Mouse (Mus musculus): ENCODE results near the gene Clec5a. TPM values are rescaled to one million over a fixed set of nuclear protein-coding genes. Genes with fewer than 3 reads are reported as not detected.
A peak's percentile ranks its signal among the peaks of the same experiment; 100 is the strongest.
"Not testable (repeated sequence)": the region's sequence is repeated elsewhere in the genome, so short reads cannot be mapped to it uniquely, and the experiment has no call there.

The Clec5a gene
- polyA plus RNA-seq, 1 experiment from 2014 or later = 4.0 TPM

DNA sequence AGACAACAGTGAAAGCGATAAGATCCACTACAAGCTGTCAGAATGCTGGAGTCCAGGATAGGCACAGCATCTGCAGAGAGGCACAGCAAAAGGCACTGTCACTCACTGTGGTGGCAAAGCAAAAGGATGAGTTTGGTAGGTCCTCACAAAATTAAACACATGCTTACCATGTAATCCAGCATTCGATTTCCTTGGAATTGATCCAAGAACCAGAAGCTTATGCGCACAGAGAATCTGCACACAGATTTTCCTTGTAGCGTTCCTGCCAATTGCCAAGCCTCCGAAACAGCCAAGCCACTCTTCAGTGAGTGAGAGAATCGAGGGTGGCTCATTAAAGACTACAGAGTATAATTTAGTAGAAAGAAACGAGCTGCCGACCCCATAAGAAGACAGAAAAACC is 24.6 kb upstream of the Clec5a start:
- no peak for ATAC-seq
- TF ChIP-seq CTCF (IDR thresholded peaks at IDR 0.05) = no peak
- TF ChIP-seq EP300 (IDR thresholded peaks at IDR 0.05) = no peak
- Histone ChIP-seq H3K27me3 (replicated peaks; ENCODE audit: insufficient read depth, low read length) (no peaks in the 10 kb centered on the region), H3K4me2 (replicated peaks; ENCODE audit: low read depth, low read length) (no peak overlapping the region), H3K9me3 (ENCODE audit: low read length) (no peaks in the 10 kb centered on the region), H3K4me1 (ENCODE audit: insufficient read depth, low read depth, low read length) (no peaks in the 10 kb centered on the region), H3K36me3 (ENCODE audit: insufficient read depth, low read length) (no peaks in the 10 kb centered on the region), H3K27ac (ENCODE audit: low read length) (no peak overlapping the region), H3K9ac (replicated peaks; ENCODE audit: low read depth) (no peak overlapping the region), H3K4me3 (ENCODE audit: low read depth, low read length) (no peak overlapping the region)
- WGBS = 63% methylated on average over 8 of the region's 8 CpGs
- no peak for DNase-seq (ENCODE audit: low spot score)

DNA sequence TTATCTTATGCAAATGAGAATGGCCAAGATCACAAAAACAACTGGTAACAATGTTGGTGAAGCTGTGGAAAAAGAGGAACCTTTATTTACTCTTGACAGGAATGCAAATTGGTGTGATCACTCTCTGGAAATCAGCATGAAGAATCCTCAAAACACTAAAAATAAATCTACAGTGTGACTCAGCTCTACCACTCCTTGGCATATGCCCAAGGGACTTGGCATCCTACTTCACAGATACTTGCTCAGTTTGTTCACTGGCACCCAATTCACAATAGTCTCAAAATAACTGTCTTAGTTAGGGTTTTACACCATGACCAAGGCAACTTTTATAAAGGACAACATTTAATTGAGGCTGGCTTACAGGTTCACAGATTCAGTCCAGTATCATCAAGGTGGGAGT is 21.8 kb upstream of the Clec5a start:
- H3K27me3 ChIP-seq (replicated peaks; ENCODE audit: insufficient read depth, low read length) = no peaks in the 10 kb centered on the region
- H3K4me1 ChIP-seq (ENCODE audit: insufficient read depth, low read depth, low read length) = no peaks in the 10 kb centered on the region
- no peak overlapping the region for H3K27ac ChIP-seq (ENCODE audit: low read length)
- H3K4me2 ChIP-seq (replicated peaks; ENCODE audit: low read depth, low read length) = no peak overlapping the region
- ATAC-seq = no peak
- H3K9me3 ChIP-seq (ENCODE audit: low read length) = no peaks in the 10 kb centered on the region
- no peaks in the 10 kb centered on the region for H3K36me3 ChIP-seq (ENCODE audit: insufficient read depth, low read length)
- H3K4me3 ChIP-seq (ENCODE audit: low read depth, low read length) = no peak overlapping the region
- H3K9ac ChIP-seq (replicated peaks; ENCODE audit: low read depth) = no peak overlapping the region
- DNase-seq (ENCODE audit: low spot score) = no peak
- TF ChIP-seq EP300 (IDR thresholded peaks at IDR 0.05) = no peak
- TF ChIP-seq CTCF (IDR thresholded peaks at IDR 0.05) = no peak

DNA sequence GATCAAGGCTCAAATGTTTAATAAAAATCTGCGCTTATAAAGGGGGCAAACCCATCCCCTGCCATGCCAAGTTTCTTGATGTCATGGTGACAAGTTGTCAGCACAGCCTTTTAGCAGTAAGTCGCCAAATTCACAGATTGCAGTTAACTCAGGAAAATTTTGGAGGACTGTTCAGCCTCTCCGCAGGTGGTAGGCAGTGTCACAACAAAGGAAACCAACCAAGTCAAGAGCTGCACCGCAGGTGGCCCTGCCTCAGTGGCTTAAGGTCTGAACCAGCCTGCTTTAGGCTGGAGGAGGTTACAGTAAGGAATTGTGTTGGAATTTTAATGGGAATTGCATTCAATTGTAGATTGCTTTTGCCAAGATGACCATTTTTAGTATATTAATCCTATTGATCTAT is 12.9 kb upstream of the Clec5a start:
- DNase-seq (ENCODE audit: low spot score); H3K27ac ChIP-seq (ENCODE audit: low read length); H3K9me3 ChIP-seq (ENCODE audit: low read length); ATAC-seq; H3K4me1 ChIP-seq (ENCODE audit: insufficient read depth, low read depth, low read length); H3K9ac ChIP-seq (replicated peaks; ENCODE audit: low read depth); H3K27me3 ChIP-seq (replicated peaks; ENCODE audit: insufficient read depth, low read length); H3K36me3 ChIP-seq (ENCODE audit: insufficient read depth, low read length); H3K4me2 ChIP-seq (replicated peaks; ENCODE audit: low read depth, low read length); H3K4me3 ChIP-seq (ENCODE audit: low read depth, low read length): not testable (repeated sequence)
- 31% methylated on average over 4 of the region's 4 CpGs for WGBS

DNA sequence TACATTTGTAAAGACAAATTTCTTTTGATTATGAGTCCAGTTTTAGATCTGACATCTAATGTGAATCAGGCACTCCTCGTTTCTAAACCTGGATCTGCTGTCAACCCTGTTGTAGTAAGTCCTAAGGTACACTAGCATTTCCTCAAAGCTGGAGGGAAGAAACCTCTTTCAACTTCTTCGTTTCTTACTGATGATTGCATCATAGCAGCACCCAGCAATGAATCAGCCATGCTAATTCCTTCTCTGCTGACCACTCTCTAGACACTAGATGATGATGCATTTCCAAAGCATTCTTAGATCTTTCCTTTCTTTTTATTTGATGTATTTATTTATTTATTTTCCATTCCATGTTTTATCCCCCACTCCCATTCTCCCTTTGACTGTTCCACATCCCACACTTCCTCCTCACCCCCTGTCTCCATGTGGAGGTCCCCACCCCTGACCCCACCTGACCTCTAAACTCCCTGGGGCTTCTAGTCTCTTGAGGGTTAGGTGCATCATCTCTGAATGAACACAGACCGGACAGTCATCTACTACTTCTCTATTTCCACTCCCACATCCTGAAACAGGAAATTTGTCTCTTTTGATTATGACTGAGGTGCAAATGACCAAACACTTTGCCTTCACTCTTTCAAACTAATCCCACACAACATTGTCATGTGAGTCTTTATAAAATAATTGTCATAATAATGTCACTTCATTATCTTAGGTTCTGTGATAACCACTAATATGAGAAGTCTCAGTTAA is 9.4 kb upstream of the Clec5a start:
- Histone ChIP-seq H3K27ac (ENCODE audit: low read length) (no peak overlapping the region), H3K27me3 (replicated peaks; ENCODE audit: insufficient read depth, low read length) (no peaks in the 10 kb centered on the region), H3K9me3 (ENCODE audit: low read length) (no peaks in the 10 kb centered on the region), H3K9ac (replicated peaks; ENCODE audit: low read depth) (no peak overlapping the region), H3K4me1 (ENCODE audit: insufficient read depth, low read depth, low read length) (no peaks in the 10 kb centered on the region), H3K4me3 (ENCODE audit: low read depth, low read length) (no peak overlapping the region), H3K36me3 (ENCODE audit: insufficient read depth, low read length) (no peaks in the 10 kb centered on the region), H3K4me2 (replicated peaks; ENCODE audit: low read depth, low read length) (no peak overlapping the region)
- ATAC-seq (no peak), DNase-seq (ENCODE audit: low spot score) (peak; percentile 24)
- WGBS = 65% methylated on average over 3 of the region's 3 CpGs
- TF ChIP-seq EP300 (IDR thresholded peaks at IDR 0.05) (no peak), CTCF (IDR thresholded peaks at IDR 0.05) (no peak)

DNA sequence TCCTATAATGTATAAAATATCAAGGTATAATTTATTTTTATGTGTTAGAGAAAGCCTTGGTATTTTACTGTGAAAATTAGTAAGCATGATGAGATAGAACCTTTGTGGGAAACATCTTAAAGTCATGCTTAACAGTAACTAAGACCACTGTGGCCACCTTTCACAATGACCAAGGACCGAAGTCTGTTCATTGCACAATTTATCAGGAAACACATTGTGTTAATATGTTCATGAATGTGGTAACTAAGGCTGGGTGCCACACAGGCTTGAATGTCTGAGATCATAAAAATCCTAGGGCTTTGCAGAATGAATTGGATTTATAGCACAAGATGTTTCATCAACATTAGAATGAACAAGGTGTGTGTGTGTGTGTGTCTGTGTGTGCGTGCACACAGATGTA is 2.7 kb upstream of the Clec5a start:
- Histone ChIP-seq H3K4me1 (ENCODE audit: insufficient read depth, low read depth, low read length) (no peaks in the 10 kb centered on the region), H3K9me3 (ENCODE audit: low read length) (no peaks in the 10 kb centered on the region), H3K9ac (replicated peaks; ENCODE audit: low read depth) (no peak overlapping the region), H3K4me2 (replicated peaks; ENCODE audit: low read depth, low read length) (no peak overlapping the region), H3K36me3 (ENCODE audit: insufficient read depth, low read length) (no peaks in the 10 kb centered on the region), H3K27ac (ENCODE audit: low read length) (no peak overlapping the region), H3K27me3 (replicated peaks; ENCODE audit: insufficient read depth, low read length) (no peaks in the 10 kb centered on the region; the same call in 1 of the 2 replicates), H3K4me3 (ENCODE audit: low read depth, low read length) (no peak overlapping the region)
- DNase-seq (ENCODE audit: low spot score) (no peak), ATAC-seq (no peak)
- TF ChIP-seq CTCF (IDR thresholded peaks at IDR 0.05) = no peak
- TF ChIP-seq EP300 (IDR thresholded peaks at IDR 0.05) = no peak
- WGBS = 85% methylated on average over 2 of the region's 2 CpGs

DNA sequence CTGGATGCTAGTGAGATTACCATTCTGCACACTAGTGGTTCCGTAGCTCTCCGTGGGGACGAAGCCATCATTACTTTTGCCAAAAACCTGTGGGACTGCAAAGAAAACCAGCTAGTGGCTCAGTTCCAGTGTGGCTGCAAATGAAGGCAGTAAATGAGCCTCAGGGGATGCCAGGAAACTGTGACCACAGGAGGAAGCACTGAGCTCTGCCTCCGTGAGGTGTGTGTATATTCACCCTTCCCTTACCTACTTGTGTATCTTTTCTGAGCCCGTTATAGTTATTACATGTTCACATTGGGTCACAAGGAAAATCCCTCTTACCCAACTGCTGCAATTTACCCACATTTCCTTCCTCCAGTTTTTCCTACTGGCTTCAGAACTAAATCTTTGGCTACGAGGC is 1.3 kb downstream of the Clec5a start:
- H3K36me3 ChIP-seq (ENCODE audit: insufficient read depth, low read length) = no peaks in the 10 kb centered on the region
- H3K27ac ChIP-seq (ENCODE audit: low read length) = no peak overlapping the region
- H3K9me3 ChIP-seq (ENCODE audit: low read length) = no peaks in the 10 kb centered on the region
- no peak overlapping the region for H3K4me3 ChIP-seq (ENCODE audit: low read depth, low read length)
- TF ChIP-seq CTCF (IDR thresholded peaks at IDR 0.05) (no peak), EP300 (IDR thresholded peaks at IDR 0.05) (no peak)
- no peak overlapping the region for H3K4me2 ChIP-seq (replicated peaks; ENCODE audit: low read depth, low read length)
- no peaks in the 10 kb centered on the region for H3K4me1 ChIP-seq (ENCODE audit: insufficient read depth, low read depth, low read length)
- WGBS = 79% methylated on average over 6 of the region's 6 CpGs
- no peak for ATAC-seq
- H3K9ac ChIP-seq (replicated peaks; ENCODE audit: low read depth) = no peak overlapping the region
- no peak for DNase-seq (ENCODE audit: low spot score)
- no peaks in the 10 kb centered on the region; the same call in 1 of the 2 replicates for H3K27me3 ChIP-seq (replicated peaks; ENCODE audit: insufficient read depth, low read length)

DNA sequence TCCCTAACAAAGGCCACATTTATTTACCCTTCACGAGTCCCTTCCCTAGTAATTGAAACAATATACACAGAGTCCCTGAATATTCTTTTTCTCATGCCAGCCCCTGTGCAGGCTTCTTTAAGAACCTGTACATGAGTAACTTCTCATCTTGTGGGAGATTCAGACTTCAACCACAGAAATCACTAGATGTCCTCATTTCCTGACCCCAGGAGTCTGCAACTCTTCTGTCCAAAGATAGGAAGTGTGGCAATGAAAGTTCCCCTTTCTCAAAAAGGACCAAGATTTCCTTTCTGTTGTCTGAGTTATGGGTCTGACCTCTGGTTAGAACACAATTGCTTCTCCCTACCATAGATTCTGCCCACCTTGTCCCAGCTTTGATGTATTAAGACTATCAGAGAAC is 9.3 kb downstream of the Clec5a start:
- DNase-seq (ENCODE audit: low spot score) = peak; percentile 47
- H3K27me3 ChIP-seq (replicated peaks; ENCODE audit: insufficient read depth, low read length) = no peaks in the 10 kb centered on the region
- 59% methylated on average over 1 of the region's 1 CpGs for WGBS

More for the DNA sequence above, 9.3 kb downstream of the Clec5a start:
- no peak overlapping the region for H3K4me2 ChIP-seq (replicated peaks; ENCODE audit: low read depth, low read length)
- H3K27ac ChIP-seq (ENCODE audit: low read length) = no peak overlapping the region
- H3K36me3 ChIP-seq (ENCODE audit: insufficient read depth, low read length) = no peaks in the 10 kb centered on the region
- no peaks in the 10 kb centered on the region for H3K4me1 ChIP-seq (ENCODE audit: insufficient read depth, low read depth, low read length)
- no peak overlapping the region for H3K4me3 ChIP-seq (ENCODE audit: low read depth, low read length)
- no peak overlapping the region for H3K9ac ChIP-seq (replicated peaks; ENCODE audit: low read depth)
- no peaks in the 10 kb centered on the region for H3K9me3 ChIP-seq (ENCODE audit: low read length)
- TF ChIP-seq EP300 (IDR thresholded peaks at IDR 0.05) (no peak), CTCF (IDR thresholded peaks at IDR 0.05) (no peak)
- no peak for ATAC-seq

Measured in lung, postnatal 0 days (tissue).